Mouse (Mus musculus) neural tube, postnatal 0 days (tissue): Measurements from ENCODE around the gene Cdh12. TPM values are rescaled to one million over a fixed set of nuclear protein-coding genes. Genes with fewer than 3 reads are reported as not detected.

ENCODE experiments used
- microRNA-seq: library from miRNA; unstranded; fragments of <30 nt; microRNA quantifications from one replicate; pipeline ENCODE4, GENCODE M21; 2016
- polyA plus RNA-seq: library from polyadenylated mRNA; unstranded; fragments of >200 nt; fragmentation: Nextera tagmentation; extraction: Ambion mirVana; gene quantifications from 2 replicates; pipeline ENCODE4 v1.2.1, GENCODE M21; 2015

The Cdh12 gene
- 9.4 and 9.6 TPM in 2 replicates for polyA plus RNA-seq

GRCm38 (mm10) chr15:20448861-20449663, at the start of gene Cdh12:
Gene Cdh12 (plus strand): TSS chr15:20449265.

DNA sequence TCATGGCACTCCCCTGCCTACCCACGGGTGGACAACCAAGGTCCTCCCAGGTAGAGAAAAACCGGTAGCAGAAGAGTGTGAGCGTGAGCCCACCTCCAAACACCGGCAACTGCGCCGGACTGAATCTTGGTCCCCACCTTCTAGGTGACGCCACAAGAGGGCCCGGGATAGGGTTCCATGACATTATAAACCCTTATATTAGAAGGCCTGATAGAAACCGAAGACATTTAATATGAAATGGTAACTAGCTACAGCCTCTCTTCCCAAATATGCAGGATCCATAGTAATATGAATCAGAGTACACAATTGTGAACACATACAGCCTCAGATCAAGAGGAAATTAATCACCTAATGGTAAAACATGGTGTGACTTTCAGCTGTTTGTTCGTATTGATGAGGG, 217.6 kb downstream of the Cdh12 start, which contains the start of gene Acot10:
TSS of gene Acot10 (minus strand) at position 101 of the 400 bp plus-strand sequence.

Small RNAs within 50 kb of the gene (microRNA-seq; reads per million reads assigned to microRNA genes)
- not detected for gene Gm27397

Other genes with a start within 250 kb of the Cdh12 start
- 0.10 and 0.32 TPM in 2 replicates for gene Acot10, start 217.5 kb downstream of the Cdh12 start, polyA plus RNA-seq